Mouse (Mus musculus) intestine, embryonic 14.5 days (tissue): ENCODE data around the gene Vmp1. TPM values are rescaled to one million over a fixed set of nuclear protein-coding genes. Genes with fewer than 3 reads are reported as not detected.
A peak's percentile ranks its signal among the peaks of the same experiment; 100 is the strongest.

Experiments
- ATAC-seq: fragments of 200-750 bp; cut with Nextera tagmentation; replicated peaks from 2 replicates; pipeline ENCODE4 v1.8.0; 2017; ENCODE audit warnings: low read depth, moderate number of reproducible peaks, moderate TSS enrichment, moderate library complexity; ENCODE audit not compliant: low FRiP score, low TSS enrichment
- DNase-seq: peaks from one replicate; pipeline ENCODE4 v3.0.0-alpha.2; 2018; ENCODE audit warnings: low spot score
- H3K27ac ChIP-seq: fragments of 300-500 bp; sonication (generic); 2 replicates; pipeline ENCODE4 v1.5.1; 2014; ENCODE audit warnings: low read depth, mild to moderate bottlenecking, control low read depth
- H3K27me3 ChIP-seq: fragments of 300-500 bp; sonication (generic); replicated peaks from 2 replicates; pipeline ENCODE4 v1.6.1; 2014; ENCODE audit warnings: low read length, control low read depth; ENCODE audit not compliant: control insufficient read depth, insufficient read depth
- H3K36me3 ChIP-seq: fragments of 300-500 bp; sonication (generic); 2 replicates; pipeline ENCODE4 v1.6.1; 2014; ENCODE audit warnings: low read length, control low read depth; ENCODE audit not compliant: control insufficient read depth, insufficient read depth
- H3K4me1 ChIP-seq: fragments of 300-500 bp; sonication (generic); replicated peaks from 2 replicates; pipeline ENCODE4 v1.6.1; 2014; ENCODE audit warnings: low read length, control low read depth, mixed read lengths; ENCODE audit not compliant: control insufficient read depth, insufficient read depth
- H3K4me2 ChIP-seq: fragments of 300-500 bp; sonication (generic); 2 replicates; pipeline ENCODE4 v1.6.1; 2014; ENCODE audit warnings: low read length
- H3K4me3 ChIP-seq: fragments of 300-500 bp; sonication (generic); 2 replicates; pipeline ENCODE4 v1.5.1; 2014; ENCODE audit warnings: low read depth, low read length, control low read depth, mixed read lengths
- H3K9ac ChIP-seq: fragments of 300-500 bp; sonication (generic); 2 replicates; pipeline ENCODE4 v1.6.1; 2014; ENCODE audit warnings: mild to moderate bottlenecking, low read length
- H3K9me3 ChIP-seq: fragments of 300-500 bp; sonication (generic); 2 replicates; pipeline ENCODE4 v1.6.1; 2016; ENCODE audit warnings: low read length, control low read depth; ENCODE audit not compliant: control insufficient read depth
- WGBS: fragments of 180-500 bp; shearing (Covaris S2); extraction: QIAGEN DNeasy Blood & Tissue Kit; methylation state at CpG from one replicate; pipeline ENCODE4 v1.1.7; 2014; 5-methylcytosine and 5-hydroxymethylcytosine counted together
- polyA plus RNA-seq: library from polyadenylated mRNA; unstranded; fragments of >200 nt; fragmentation: Nextera tagmentation; extraction: Ambion mirVana; gene quantifications from 2 replicates; pipeline ENCODE4 v1.2.1, GENCODE M21; 2014

The Vmp1 gene
- polyA plus RNA-seq, 1 experiment from 2014 or later, result 133 TPM

DNA sequence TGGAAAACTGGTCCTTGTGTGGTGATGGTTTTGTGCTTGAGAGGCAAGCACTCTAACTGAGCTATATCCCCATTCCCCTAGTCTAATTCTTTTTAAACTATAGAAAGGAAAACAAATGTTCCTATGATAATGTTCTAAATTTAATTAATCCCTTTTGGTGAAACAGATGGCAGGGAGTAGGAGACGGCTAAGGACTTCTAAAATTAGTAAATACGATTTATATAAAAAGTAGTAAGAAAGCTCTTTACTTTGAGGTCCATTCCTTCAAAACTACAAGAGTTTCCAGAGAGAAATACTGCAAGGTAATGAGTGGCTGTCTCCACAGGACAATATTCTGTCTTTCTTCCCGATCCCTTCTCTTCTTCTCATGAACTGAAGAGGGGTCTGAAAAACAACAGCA is 19.2 kb downstream of the Vmp1 start:
- 88% methylated on average over 3 of the region's 3 CpGs for WGBS

DNA sequence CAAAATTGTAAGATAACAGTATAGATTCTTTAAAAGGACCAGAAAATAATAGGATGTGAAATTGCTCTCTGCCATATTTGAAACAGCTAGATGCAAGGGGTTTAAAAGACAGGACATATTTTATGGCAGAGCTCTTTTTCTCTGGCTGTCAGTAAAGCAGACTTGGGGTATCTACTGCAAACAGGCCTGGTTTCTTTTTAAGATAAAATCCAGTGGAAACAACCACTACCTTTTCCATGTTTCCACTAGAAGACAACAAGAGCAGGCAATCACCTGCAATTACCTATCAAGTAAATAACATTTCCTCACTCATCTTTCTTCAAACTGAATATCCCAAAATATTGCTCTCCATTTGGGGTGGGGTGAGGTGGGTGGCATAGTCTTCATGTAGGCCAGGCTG is 19.7 kb downstream of the Vmp1 start:
- Histone ChIP-seq H3K9me3 (no peaks in the 10 kb centered on the region), H3K36me3 (peaks cover 51% of the 10 kb centered on the region), H3K27me3 (no peaks in the 10 kb centered on the region), H3K4me1 (no peaks in the 10 kb centered on the region), H3K27ac (no peak overlapping the region), H3K9ac (no peak overlapping the region), H3K4me2 (no peak overlapping the region), H3K4me3 (no peak overlapping the region)
- no peak for DNase-seq
- no peak for ATAC-seq

More for the DNA sequence above, 19.2 kb downstream of the Vmp1 start:
- H3K27me3 ChIP-seq, result no peaks in the 10 kb centered on the region
- H3K27ac ChIP-seq, result no peak overlapping the region
- DNase-seq (no peak), ATAC-seq (no peak)
- H3K4me1 ChIP-seq, result no peaks in the 10 kb centered on the region
- no peak overlapping the region for H3K4me3 ChIP-seq
- no peak overlapping the region for H3K4me2 ChIP-seq
- peaks cover 50% of the 10 kb centered on the region for H3K36me3 ChIP-seq
- no peak overlapping the region for H3K9ac ChIP-seq
- no peaks in the 10 kb centered on the region for H3K9me3 ChIP-seq

DNA sequence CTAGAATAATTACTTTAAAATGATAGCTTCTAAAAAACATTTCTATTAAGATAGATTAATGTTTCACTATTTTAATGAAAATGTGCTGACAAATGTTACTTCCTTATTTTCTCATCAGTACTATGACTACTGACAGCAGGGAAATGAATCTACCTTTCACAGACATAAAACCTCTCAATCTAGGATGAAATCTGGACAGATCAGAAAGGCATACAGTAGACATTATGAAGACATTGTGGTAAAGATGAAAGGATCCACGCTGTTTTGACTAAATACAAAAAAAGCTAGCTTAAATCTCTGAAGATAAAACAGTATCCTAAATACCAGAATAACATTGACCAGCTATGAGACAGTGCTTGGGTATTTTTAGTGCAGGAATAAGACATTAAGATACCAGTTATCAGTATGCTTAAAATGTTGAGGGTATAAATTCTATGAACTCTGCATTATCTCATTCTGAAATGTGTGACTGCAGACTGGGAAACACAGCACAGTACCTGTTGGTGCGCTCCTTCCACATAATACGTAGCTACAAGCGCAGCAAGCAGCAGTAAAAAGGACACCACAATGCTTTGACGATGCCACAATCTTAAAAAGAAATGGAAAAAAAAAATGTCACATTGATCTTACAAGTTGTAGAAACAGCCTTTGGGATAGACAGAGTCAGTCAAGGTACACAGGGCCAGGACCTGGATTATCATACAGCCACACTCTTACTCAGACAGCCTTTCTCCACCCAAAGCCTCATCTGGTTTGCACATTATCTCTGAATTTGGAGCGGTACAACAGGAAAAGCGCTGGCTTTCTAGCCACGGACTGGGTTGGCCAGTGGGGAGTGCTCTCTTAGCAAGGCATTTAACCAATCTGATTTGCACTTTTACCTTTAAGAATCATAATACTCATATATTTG is 20.4 kb downstream of the Vmp1 start:
- H3K9me3 ChIP-seq, result no peaks in the 10 kb centered on the region
- peaks cover 51% of the 10 kb centered on the region for H3K36me3 ChIP-seq
- H3K4me3 ChIP-seq, result no peak overlapping the region
- DNase-seq (no peak), ATAC-seq (no peak)
- WGBS, result 94% methylated on average over 8 of the region's 8 CpGs
- H3K4me2 ChIP-seq, result no peak overlapping the region
- H3K4me1 ChIP-seq, result no peaks in the 10 kb centered on the region
- no peak overlapping the region for H3K27ac ChIP-seq
- H3K9ac ChIP-seq, result no peak overlapping the region
- no peaks in the 10 kb centered on the region for H3K27me3 ChIP-seq

DNA sequence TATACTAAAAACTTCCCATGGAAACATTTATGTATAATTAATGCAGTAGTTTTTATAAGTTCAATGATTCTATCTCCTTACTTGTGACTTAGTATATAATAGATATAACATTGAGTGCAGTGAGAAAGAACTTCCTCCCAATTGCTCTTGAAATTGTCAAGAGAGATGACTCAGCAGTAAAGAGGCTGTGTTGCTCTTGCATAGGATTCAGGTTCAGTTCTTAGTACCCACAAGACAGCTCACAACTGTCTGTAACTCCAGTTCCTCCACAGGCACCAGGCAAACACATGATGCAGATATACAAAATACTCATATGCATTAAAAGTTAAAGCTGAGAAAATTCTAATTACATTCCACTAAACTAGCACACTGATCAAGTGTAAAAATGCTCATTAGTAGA is 25.8 kb downstream of the Vmp1 start:
- no peak for ATAC-seq
- H3K4me3 ChIP-seq, result no peak overlapping the region
- no peak overlapping the region for H3K9ac ChIP-seq
- no peak for DNase-seq
- H3K27ac ChIP-seq, result no peak overlapping the region
- H3K4me2 ChIP-seq, result no peak overlapping the region
- no peaks in the 10 kb centered on the region for H3K4me1 ChIP-seq
- H3K27me3 ChIP-seq, result no peaks in the 10 kb centered on the region
- peaks cover 26% of the 10 kb centered on the region for H3K36me3 ChIP-seq
- H3K9me3 ChIP-seq, result no peaks in the 10 kb centered on the region

DNA sequence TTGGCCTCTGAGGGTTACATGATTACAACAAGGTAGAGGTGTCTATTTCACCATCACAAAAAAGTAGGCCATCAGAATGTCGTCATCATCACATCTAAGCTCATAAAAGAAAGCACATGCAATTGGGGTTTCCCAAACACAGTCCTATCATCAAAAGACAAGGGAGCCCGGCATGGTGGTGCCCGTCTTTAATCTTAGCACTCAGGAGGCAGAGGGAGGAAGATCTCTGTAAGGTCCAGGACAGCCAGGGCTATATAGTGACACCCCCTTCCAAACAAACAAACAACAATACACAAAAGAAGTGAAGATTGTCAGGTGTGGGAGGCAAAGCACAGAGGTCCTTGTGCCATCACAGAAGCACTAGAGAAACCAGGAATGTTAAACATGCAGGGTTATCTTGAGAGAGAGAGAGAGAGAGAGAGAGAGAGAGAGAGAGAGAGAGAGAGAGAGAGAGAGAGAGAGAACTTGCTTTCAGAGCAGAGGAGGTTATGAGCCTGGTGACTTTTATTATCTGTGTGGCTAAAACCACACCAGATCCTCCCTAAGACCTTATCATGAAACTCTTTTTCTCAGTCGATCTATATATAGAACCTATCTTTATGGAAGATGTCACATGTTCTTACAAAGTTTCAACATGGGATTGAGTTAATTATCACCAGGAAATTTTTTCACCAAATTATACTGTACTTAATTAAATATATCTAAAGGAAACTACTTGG is 26.6 kb downstream of the Vmp1 start:
- WGBS, result 69% methylated on average over 4 of the region's 4 CpGs

DNA sequence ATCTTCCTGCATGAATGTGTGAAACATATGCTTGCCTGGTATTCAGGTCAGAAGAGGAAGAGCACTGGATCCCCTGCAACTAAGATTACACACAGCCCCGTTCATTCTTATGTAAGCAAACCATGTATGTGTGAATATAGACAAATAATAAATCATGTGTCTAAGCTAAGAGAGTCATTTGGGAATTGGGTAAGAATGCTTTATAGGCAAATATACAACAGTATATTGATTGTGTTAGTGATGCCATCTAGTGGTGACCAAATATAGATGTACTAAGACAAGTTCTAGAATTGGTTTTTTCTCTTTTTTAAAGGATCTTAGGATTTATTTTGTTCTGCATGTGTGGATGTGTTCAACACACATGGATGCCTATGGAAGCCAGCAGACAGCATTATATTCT is 28.0 kb downstream of the Vmp1 start:
- ATAC-seq, result no peak
- Histone ChIP-seq H3K27me3 (no peaks in the 10 kb centered on the region), H3K4me3 (no peak overlapping the region), H3K27ac (no peak overlapping the region), H3K4me1 (no peaks in the 10 kb centered on the region), H3K36me3 (peaks cover 15% of the 10 kb centered on the region), H3K9me3 (no peaks in the 10 kb centered on the region), H3K9ac (no peak overlapping the region), H3K4me2 (no peak overlapping the region)
- DNase-seq, result no peak
- 5% methylated on average over 1 of the region's 1 CpGs for whole genome bisulfite sequencing

More for the DNA sequence above, 26.6 kb downstream of the Vmp1 start:
- Histone ChIP-seq H3K9me3 (no peaks in the 10 kb centered on the region), H3K4me1 (no peaks in the 10 kb centered on the region), H3K27me3 (no peaks in the 10 kb centered on the region), H3K4me2 (no peak overlapping the region), H3K36me3 (peaks cover 26% of the 10 kb centered on the region), H3K9ac (no peak overlapping the region), H3K4me3 (no peak overlapping the region), H3K27ac (no peak overlapping the region)
- ATAC-seq (no peak), DNase-seq (no peak)

DNA sequence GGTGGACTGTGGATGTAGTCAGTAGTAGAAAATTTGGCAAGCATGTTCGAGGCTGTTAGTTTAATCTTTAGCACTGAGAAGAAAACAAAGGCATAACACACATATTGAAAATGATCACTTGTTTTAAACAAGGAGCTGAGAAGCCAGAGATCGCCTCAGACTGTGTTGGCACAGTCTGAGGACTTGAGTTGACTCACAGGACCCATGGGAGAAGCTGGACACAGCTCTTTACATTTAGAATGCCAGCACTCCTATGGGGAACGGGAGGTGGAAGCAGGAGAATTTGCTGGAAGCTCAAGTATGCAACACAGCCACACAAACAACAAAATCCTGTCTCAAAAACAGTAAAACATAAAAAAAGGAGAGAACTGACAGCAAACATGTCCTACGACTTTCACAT is 29.5 kb downstream of the Vmp1 start:
- no peak for DNase-seq
- Histone ChIP-seq H3K9ac (no peak overlapping the region), H3K27ac (no peak overlapping the region), H3K27me3 (no peaks in the 10 kb centered on the region), H3K4me1 (no peaks in the 10 kb centered on the region), H3K9me3 (no peaks in the 10 kb centered on the region), H3K36me3 (0 out of 2 replicates have a peak, but pooled peaks cover 7% of the 10 kb centered on the region), H3K4me2 (no peak overlapping the region), H3K4me3 (no peak overlapping the region)
- no peak for ATAC-seq
- WGBS, result 83% methylated on average over 4 of the region's 4 CpGs

DNA sequence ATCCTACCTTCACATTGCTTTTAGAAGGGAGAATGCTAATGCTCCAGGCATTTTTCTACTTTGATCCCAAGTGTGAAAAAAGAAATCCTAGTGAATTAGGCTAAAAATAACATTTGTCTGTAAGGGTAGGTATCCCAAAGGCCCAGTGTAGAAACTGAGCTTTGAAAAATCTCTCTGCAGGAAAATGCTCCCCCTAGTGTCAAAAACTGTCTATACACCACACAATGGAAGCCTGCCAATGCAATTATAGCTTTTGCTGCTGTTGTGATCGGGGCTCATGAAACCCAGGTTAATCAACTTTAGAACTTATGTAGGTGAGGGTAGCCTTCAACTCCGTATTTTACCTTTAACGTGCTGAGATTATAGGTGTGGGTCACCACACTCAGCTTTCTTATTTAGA is 30.2 kb downstream of the Vmp1 start:
- Histone ChIP-seq H3K27ac (no peak overlapping the region), H3K4me3 (no peak overlapping the region), H3K4me1 (no peaks in the 10 kb centered on the region), H3K4me2 (no peak overlapping the region), H3K27me3 (no peaks in the 10 kb centered on the region), H3K9me3 (no peaks in the 10 kb centered on the region), H3K9ac (no peak overlapping the region), H3K36me3 (0 out of 2 replicates have a peak, but pooled peaks cover 7% of the 10 kb centered on the region)
- WGBS, result 41% methylated on average over 3 of the region's 3 CpGs
- ATAC-seq, result no peak
- DNase-seq, result peak; percentile 60
